ENCODE assay signal across 1 mouse cellular context in genomic region chr9:106249550-106249949, GRCm38 (mm10).
A peak's percentile ranks its signal among the peaks of the same experiment; 100 is the strongest.
TF ChIP-seq lines count a peak whose summit lies in the region.

No protein-coding gene starts in this region.

TF ChIP-seq in MEL, 35 proteins besides CTCF, POLR2A, EP300 and RAD21 (continued from another document):
- TF ChIP-seq TCF12 (IDR thresholded peaks at IDR 0.05; ENCODE audit: low read depth, low read length) = peak; percentile 17; the same call in 1 of the 2 replicates
- no peak for TF ChIP-seq ZNF384 (IDR thresholded peaks at IDR 0.05; ENCODE audit: low read depth, low read length)
- TF ChIP-seq JUND (IDR thresholded peaks at IDR 0.05; ENCODE audit: low read depth, low read length) = no peak
- TF ChIP-seq GATA1 (IDR thresholded peaks at IDR 0.05; ENCODE audit: low read depth, low read length) = no peak
- no peak for TF ChIP-seq MAFK (IDR thresholded peaks at IDR 0.05; ENCODE audit: borderline replicate concordance, low read depth, low read length)
- no peak for TF ChIP-seq MYB (IDR thresholded peaks at IDR 0.05; ENCODE audit: low read depth, low read length)
- no peak for TF ChIP-seq TBP (IDR thresholded peaks at IDR 0.05; ENCODE audit: low read depth, low read length)
- no peak for TF ChIP-seq MEF2A (IDR thresholded peaks at IDR 0.05; ENCODE audit: extremely low read depth, insufficient replicate concordance, low read depth, low read length, poor library complexity, severe bottlenecking)
- no peak for TF ChIP-seq BHLHE40 (IDR thresholded peaks at IDR 0.05; ENCODE audit: borderline replicate concordance, low read depth, low read length)
- TF ChIP-seq TAL1 (IDR thresholded peaks at IDR 0.05; ENCODE audit: low read length) = no peak
- TF ChIP-seq USF1 (IDR thresholded peaks at IDR 0.05; ENCODE audit: low read depth, low read length) = no peak
- no peak for TF ChIP-seq RCOR1 (IDR thresholded peaks at IDR 0.05; ENCODE audit: low read depth, low read length)
- TF ChIP-seq MAZ (IDR thresholded peaks at IDR 0.05; ENCODE audit: low read depth, low read length) = no peak
- no peak for TF ChIP-seq POLR2AphosphoS2 (IDR thresholded peaks at IDR 0.05; ENCODE audit: low read length)
- no peak for TF ChIP-seq NRF1 (IDR thresholded peaks at IDR 0.05; ENCODE audit: insufficient read depth, low read depth, low read length, poor library complexity, severe bottlenecking)
